Mouse (Mus musculus): ENCODE measurements around the gene Tigd3.

Gene Tigd3

GRCm38 (mm10) chr19:5894002-5894678, at the start of gene Tigd3:
Gene Tigd3 (minus strand): TSS chr19:5894149.
- in situ Hi-C loops (cut with MboI, MseI): no loop called here

GRCm38 (mm10) chr19:5943404-5943803, 49.5 kb upstream of the Tigd3 start:
- in situ Hi-C loops (cut with MboI, MseI): no loop called here

GRCm38 (mm10) chr19:5942581-5942980, 48.6 kb upstream of the Tigd3 start:
- in situ Hi-C loops (cut with MboI, MseI): no loop called here

GRCm38 (mm10) chr19:5940656-5941055, 46.7 kb upstream of the Tigd3 start:
- in situ Hi-C loops (cut with MboI, MseI): no loop called here

GRCm38 (mm10) chr19:5940173-5940572, 46.2 kb upstream of the Tigd3 start:
- in situ Hi-C loops (cut with MboI, MseI): no loop called here

GRCm38 (mm10) chr19:5939715-5940114, 45.8 kb upstream of the Tigd3 start:
- in situ Hi-C loops (cut with MboI, MseI): no loop called here

GRCm38 (mm10) chr19:5938516-5938915, 44.6 kb upstream of the Tigd3 start:
- in situ Hi-C loops (cut with MboI, MseI): no loop called here

GRCm38 (mm10) chr19:5937836-5938406, 44.0 kb upstream of the Tigd3 start:
- in situ Hi-C loops (cut with MboI, MseI): no loop called here

- in situ Hi-C loops (cut with MboI, MseI): no loop called here
These were observed 43.3 kb upstream of the Tigd3 start for GRCm38 (mm10) chr19:5937095-5937835.

- in situ Hi-C loops (cut with MboI, MseI): no loop called here
These were observed 41.7 kb upstream of the Tigd3 start for GRCm38 (mm10) chr19:5935691-5936090.

GRCm38 (mm10) chr19:5935266-5935665, 41.3 kb upstream of the Tigd3 start:
- in situ Hi-C loops (cut with MboI, MseI): no loop called here

- in situ Hi-C loops (cut with MboI, MseI): no loop called here
These were observed 36.0 kb upstream of the Tigd3 start for GRCm38 (mm10) chr19:5929634-5930596.

- in situ Hi-C loops (cut with MboI, MseI): no loop called here
These were observed 34.6 kb upstream of the Tigd3 start for GRCm38 (mm10) chr19:5928546-5928945.

GRCm38 (mm10) chr19:5928104-5928503, 34.2 kb upstream of the Tigd3 start:
- in situ Hi-C loops (cut with MboI, MseI): no loop called here

GRCm38 (mm10) chr19:5927532-5927931, 33.6 kb upstream of the Tigd3 start:
- in situ Hi-C loops (cut with MboI, MseI): no loop called here

GRCm38 (mm10) chr19:5927026-5927425, 33.1 kb upstream of the Tigd3 start:
- in situ Hi-C loops (cut with MboI, MseI): no loop called here

GRCm38 (mm10) chr19:5925311-5925855, 31.4 kb upstream of the Tigd3 start:
- in situ Hi-C loops (cut with MboI, MseI): no loop called here

GRCm38 (mm10) chr19:5924713-5925093, 30.8 kb upstream of the Tigd3 start, which contains the start of gene Cdc42ep2:
Gene Cdc42ep2 (minus strand): TSS chr19:5924816.
- in situ Hi-C loops (cut with MboI, MseI): loop anchor here (5.0 kb wide), 1 partner anchor 33 kb away; no protein-coding TSS in a partner anchor

- in situ Hi-C loops (cut with MboI, MseI): loop anchor here (5.0 kb wide), 1 partner anchor 33 kb away; no protein-coding TSS in a partner anchor
These were observed 30.2 kb upstream of the Tigd3 start for GRCm38 (mm10) chr19:5923990-5924712.

- in situ Hi-C loops (cut with MboI, MseI): loop anchor here (5.0 kb wide), 1 partner anchor 34 kb away; no protein-coding TSS in a partner anchor
These were observed 29.0 kb upstream of the Tigd3 start for GRCm38 (mm10) chr19:5922963-5923362.
